Mouse (Mus musculus): ENCODE results near the gene Spata13. TPM values are rescaled to one million over a fixed set of nuclear protein-coding genes. Genes with fewer than 3 reads are reported as not detected.
A peak's percentile ranks its signal among the peaks of the same experiment; 100 is the strongest.

The Spata13 gene
- polyA plus RNA-seq, 1 experiment from 2014 or later, result 19.9 TPM

DNA sequence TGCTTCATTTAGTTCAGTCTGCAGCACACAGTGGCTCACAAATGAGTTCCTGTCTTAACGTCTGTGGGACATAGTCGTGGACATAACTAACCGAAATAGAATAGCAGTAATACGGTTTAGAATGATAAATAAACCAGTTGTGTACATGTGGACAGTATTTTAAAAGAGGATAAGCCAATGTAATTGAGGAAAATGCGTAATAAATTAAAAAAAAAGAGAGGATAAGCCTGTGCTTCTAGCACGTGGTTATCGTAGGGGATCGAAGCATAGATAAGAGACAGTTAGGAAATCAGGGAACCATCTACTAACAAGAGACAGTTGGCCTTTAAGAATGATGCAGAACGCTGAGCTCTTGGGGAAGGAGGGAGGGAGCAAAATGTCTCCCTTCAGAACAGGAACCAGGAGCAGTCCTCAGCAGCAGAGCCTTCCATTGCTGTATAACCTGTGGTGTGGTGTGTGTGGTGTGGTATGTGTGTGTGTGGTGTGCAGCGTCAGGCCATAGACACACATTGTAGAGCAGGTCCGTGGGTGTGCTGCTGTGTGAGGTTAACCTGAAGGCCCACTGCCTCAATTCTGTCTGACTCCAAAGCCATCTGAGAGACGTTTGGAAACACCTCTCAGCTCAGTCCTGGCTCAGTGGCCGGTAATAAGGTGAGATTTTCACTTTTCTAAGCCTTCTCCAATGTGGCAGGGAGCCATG is 102.2 kb downstream of the Spata13 start:
- 53% methylated on average over 13 of the region's 13 CpGs for WGBS
- Histone ChIP-seq H3K9ac (ENCODE audit: low read depth, low read length) (peak overlapping the region; percentile 39), H3K4me2 (ENCODE audit: low read depth, low read length) (peak overlapping the region; percentile 31; the same call in 1 of the 2 replicates), H3K4me1 (ENCODE audit: control insufficient read depth, insufficient read depth, low read length) (peaks cover 52% of the 10 kb centered on the region), H3K36me3 (ENCODE audit: control insufficient read depth, insufficient read depth, low read length) (no peaks in the 10 kb centered on the region), H3K27me3 (replicated peaks; ENCODE audit: control insufficient read depth, insufficient read depth, low read length) (no peaks in the 10 kb centered on the region), H3K9me3 (ENCODE audit: control insufficient read depth, low read length) (no peaks in the 10 kb centered on the region), H3K4me3 (ENCODE audit: low read length) (no peak overlapping the region), H3K27ac (ENCODE audit: low read length) (peak overlapping the region; percentile 58)
- no peak for ATAC-seq

DNA sequence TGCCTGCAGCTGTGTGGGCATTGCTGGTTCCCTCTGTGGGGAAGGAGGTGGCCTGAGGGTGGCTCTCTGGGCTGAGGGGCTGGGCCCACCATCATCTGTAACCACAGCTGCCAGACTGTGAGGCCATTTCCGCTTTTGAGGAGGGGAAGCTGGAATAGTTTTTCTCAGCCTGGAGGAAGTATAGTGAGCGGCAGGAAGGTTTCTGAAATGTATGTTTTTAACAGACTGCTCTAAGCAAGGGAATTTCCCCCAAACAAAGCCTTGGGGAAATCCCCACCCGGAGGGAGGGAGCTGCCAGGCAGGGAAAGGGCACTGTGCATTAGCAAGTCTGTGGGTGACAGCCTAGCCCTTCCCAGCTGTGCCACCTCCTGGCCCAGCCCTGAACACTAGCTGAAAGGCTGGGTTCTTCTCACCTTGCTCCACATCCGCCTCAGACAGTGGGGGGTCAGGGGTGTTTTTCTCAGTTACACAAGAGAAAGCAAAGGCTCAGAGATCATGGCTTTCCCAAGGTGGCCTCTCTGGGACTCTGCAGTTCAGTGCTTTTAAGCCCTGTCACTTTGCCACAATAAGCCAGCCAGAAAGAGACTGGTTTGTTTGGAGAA is 102.9 kb downstream of the Spata13 start:
- Histone ChIP-seq H3K4me1 (ENCODE audit: control insufficient read depth, insufficient read depth, low read length) (peaks cover 56% of the 10 kb centered on the region), H3K4me3 (ENCODE audit: low read length) (no peak overlapping the region)
- ATAC-seq, result peak; percentile 41

DNA sequence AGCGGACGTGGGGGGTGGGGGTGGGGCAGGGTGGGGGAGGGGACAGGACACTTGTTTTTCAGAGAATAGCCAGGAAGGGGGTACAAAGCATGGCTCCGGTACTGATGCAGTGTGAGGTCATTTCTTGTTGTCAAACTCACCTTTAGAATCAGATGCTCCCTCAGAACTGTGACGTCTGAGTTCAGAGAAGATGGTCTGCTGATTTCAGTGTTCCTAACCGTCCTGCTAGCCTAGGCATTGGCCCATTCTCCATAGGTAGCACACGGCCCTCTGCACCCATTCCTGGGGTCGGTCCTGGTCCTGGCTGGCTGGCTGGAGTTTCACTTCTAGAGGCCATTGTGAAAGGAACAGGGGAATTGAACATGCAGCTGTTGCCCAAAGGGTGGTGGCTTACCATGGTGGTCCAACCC is 103.4 kb downstream of the Spata13 start:
- ATAC-seq, result no peak
- H3K4me2 ChIP-seq (ENCODE audit: low read depth, low read length), result 0 out of 2 replicates have a peak overlapping the region, but pooled peaks have one; percentile 24

More for the DNA sequence above, 102.9 kb downstream of the Spata13 start:
- no peaks in the 10 kb centered on the region for H3K27me3 ChIP-seq (replicated peaks; ENCODE audit: control insufficient read depth, insufficient read depth, low read length)
- 17% methylated on average over 4 of the region's 4 CpGs for WGBS
- H3K9ac ChIP-seq (ENCODE audit: low read depth, low read length), result peak overlapping the region; percentile 39
- no peaks in the 10 kb centered on the region for H3K36me3 ChIP-seq (ENCODE audit: control insufficient read depth, insufficient read depth, low read length)
- H3K9me3 ChIP-seq (ENCODE audit: control insufficient read depth, low read length), result no peaks in the 10 kb centered on the region
- H3K4me2 ChIP-seq (ENCODE audit: low read depth, low read length), result peak overlapping the region; percentile 31; the same call in 1 of the 2 replicates
- peak overlapping the region; percentile 58 for H3K27ac ChIP-seq (ENCODE audit: low read length)

DNA sequence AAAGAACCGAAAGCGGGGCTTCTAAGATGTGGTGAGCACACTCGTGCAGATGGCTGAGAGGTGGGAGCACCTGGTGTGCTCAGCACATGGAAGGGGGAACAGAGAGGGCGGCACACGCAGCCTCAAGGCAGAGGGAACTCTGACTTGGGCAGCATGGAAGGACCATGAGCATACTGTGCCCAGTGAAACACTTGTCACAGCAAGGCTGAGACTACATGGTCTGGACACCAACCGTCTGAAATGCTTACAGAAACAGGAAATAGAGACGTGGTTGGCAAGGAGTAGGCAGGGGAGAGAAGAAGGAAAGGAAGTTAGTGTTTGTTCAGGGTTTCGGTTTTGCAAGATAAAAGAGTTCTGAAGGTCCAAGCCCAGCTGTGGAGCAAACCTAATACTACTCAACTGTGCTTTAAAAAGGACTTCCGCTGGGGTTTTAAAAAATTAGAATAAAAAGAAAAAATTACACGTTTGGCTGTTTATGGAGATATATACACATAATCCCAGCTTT is 104.7 kb downstream of the Spata13 start:
- Histone ChIP-seq H3K9me3 (ENCODE audit: control insufficient read depth, low read length) (no peaks in the 10 kb centered on the region), H3K4me2 (ENCODE audit: low read depth, low read length) (0 out of 2 replicates have a peak overlapping the region, but pooled peaks have one; percentile 16), H3K27ac (ENCODE audit: low read length) (peak overlapping the region; percentile 80), H3K4me3 (ENCODE audit: low read length) (no peak overlapping the region), H3K36me3 (ENCODE audit: control insufficient read depth, insufficient read depth, low read length) (no peaks in the 10 kb centered on the region), H3K9ac (ENCODE audit: low read depth, low read length) (no peak overlapping the region; the same call in 1 of the 2 replicates), H3K27me3 (replicated peaks; ENCODE audit: control insufficient read depth, insufficient read depth, low read length) (no peaks in the 10 kb centered on the region), H3K4me1 (ENCODE audit: control insufficient read depth, insufficient read depth, low read length) (peaks cover 44% of the 10 kb centered on the region)
- no peak for ATAC-seq
- WGBS, result 60% methylated on average over 10 of the region's 10 CpGs

More for the DNA sequence above, 103.4 kb downstream of the Spata13 start:
- Histone ChIP-seq H3K36me3 (ENCODE audit: control insufficient read depth, insufficient read depth, low read length) (no peaks in the 10 kb centered on the region), H3K4me3 (ENCODE audit: low read length) (no peak overlapping the region), H3K4me1 (ENCODE audit: control insufficient read depth, insufficient read depth, low read length) (peaks cover 53% of the 10 kb centered on the region), H3K27ac (ENCODE audit: low read length) (peak overlapping the region; percentile 58), H3K9ac (ENCODE audit: low read depth, low read length) (no peak overlapping the region), H3K27me3 (replicated peaks; ENCODE audit: control insufficient read depth, insufficient read depth, low read length) (no peaks in the 10 kb centered on the region), H3K9me3 (ENCODE audit: control insufficient read depth, low read length) (no peaks in the 10 kb centered on the region)
- WGBS, result 40% methylated on average over 7 of the region's 7 CpGs

DNA sequence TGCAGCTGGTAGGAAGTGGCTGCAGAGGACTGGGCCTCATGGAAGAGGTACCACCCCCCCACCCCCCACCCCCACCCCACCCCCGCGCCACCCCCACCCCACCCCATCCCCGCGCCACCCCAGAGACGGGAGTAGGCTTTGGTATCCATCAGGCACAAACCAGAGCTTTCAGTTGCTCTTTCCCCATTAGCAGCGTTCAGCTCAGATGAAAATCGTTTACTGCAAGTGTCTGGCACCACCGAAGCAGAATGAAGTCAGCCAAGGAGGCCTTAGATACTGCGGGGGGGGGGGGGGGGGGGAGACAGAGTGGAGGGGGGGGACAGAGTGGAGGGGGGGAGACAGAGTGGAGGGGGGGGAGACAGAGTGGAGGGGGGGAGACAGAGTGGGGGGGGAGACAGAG is 105.4 kb downstream of the Spata13 start:
- Histone ChIP-seq H3K27ac (ENCODE audit: low read length) (no peak overlapping the region; the same call in 1 of the 2 replicates), H3K36me3 (ENCODE audit: control insufficient read depth, insufficient read depth, low read length) (no peaks in the 10 kb centered on the region), H3K9ac (ENCODE audit: low read depth, low read length) (no peak overlapping the region), H3K27me3 (replicated peaks; ENCODE audit: control insufficient read depth, insufficient read depth, low read length) (no peaks in the 10 kb centered on the region), H3K4me2 (ENCODE audit: low read depth, low read length) (no peak overlapping the region), H3K4me3 (ENCODE audit: low read length) (no peak overlapping the region), H3K4me1 (ENCODE audit: control insufficient read depth, insufficient read depth, low read length) (peaks cover 44% of the 10 kb centered on the region), H3K9me3 (ENCODE audit: control insufficient read depth, low read length) (no peaks in the 10 kb centered on the region)
- WGBS, result 32% methylated on average over 8 of the region's 9 CpGs
- ATAC-seq, result no peak

DNA sequence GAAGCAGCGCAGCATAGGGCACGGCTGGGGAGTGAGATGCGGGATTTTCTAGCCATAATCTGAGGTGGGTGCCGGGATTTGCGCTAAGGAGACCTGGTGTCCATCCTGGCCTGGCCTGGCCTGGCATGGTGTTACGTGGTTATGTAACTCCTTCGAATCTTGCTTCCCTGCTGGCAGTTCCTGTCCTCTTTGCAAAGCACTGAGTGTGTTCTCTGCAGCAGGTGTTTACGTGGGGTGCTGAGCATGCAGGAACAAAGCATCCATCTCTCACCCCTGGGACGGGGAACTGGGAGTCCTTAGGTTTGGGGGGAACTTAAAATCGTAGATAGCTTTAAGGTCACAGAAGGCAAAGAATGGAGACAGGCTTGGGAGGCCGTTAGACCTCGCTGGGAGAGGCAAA is 105.8 kb downstream of the Spata13 start:
- no peaks in the 10 kb centered on the region for H3K36me3 ChIP-seq (ENCODE audit: control insufficient read depth, insufficient read depth, low read length)
- 66% methylated on average over 12 of the region's 12 CpGs for WGBS
- peak overlapping the region; percentile 17; the same call in 1 of the 2 replicates for H3K27ac ChIP-seq (ENCODE audit: low read length)
- H3K9ac ChIP-seq (ENCODE audit: low read depth, low read length), result no peak overlapping the region
- no peak for ATAC-seq
- H3K9me3 ChIP-seq (ENCODE audit: control insufficient read depth, low read length), result no peaks in the 10 kb centered on the region
- no peak overlapping the region for H3K4me3 ChIP-seq (ENCODE audit: low read length)
- peaks cover 44% of the 10 kb centered on the region for H3K4me1 ChIP-seq (ENCODE audit: control insufficient read depth, insufficient read depth, low read length)
- H3K4me2 ChIP-seq (ENCODE audit: low read depth, low read length), result no peak overlapping the region
- H3K27me3 ChIP-seq (replicated peaks; ENCODE audit: control insufficient read depth, insufficient read depth, low read length), result no peaks in the 10 kb centered on the region

- no peak overlapping the region for H3K4me3 ChIP-seq (ENCODE audit: low read length)
- no peaks in the 10 kb centered on the region for H3K36me3 ChIP-seq (ENCODE audit: control insufficient read depth, insufficient read depth, low read length)
- H3K4me2 ChIP-seq (ENCODE audit: low read depth, low read length), result no peak overlapping the region
- H3K9ac ChIP-seq (ENCODE audit: low read depth, low read length), result no peak overlapping the region
- peak overlapping the region; percentile 31; the same call in 1 of the 2 replicates for H3K27ac ChIP-seq (ENCODE audit: low read length)
- ATAC-seq, result no peak
- no peaks in the 10 kb centered on the region for H3K27me3 ChIP-seq (replicated peaks; ENCODE audit: control insufficient read depth, insufficient read depth, low read length)
- peaks cover 46% of the 10 kb centered on the region for H3K4me1 ChIP-seq (ENCODE audit: control insufficient read depth, insufficient read depth, low read length)
- 69% methylated on average over 5 of the region's 5 CpGs for WGBS
- no peaks in the 10 kb centered on the region for H3K9me3 ChIP-seq (ENCODE audit: control insufficient read depth, low read length)
These were observed 106.7 kb downstream of the Spata13 start for GRCm38 (mm10) chr14:60740507-60740906.

GRCm38 (mm10) chr14:60741033-60741432 is 107.2 kb downstream of the Spata13 start:
- Histone ChIP-seq H3K27me3 (replicated peaks; ENCODE audit: control insufficient read depth, insufficient read depth, low read length) (no peaks in the 10 kb centered on the region), H3K4me3 (ENCODE audit: low read length) (no peak overlapping the region), H3K9ac (ENCODE audit: low read depth, low read length) (no peak overlapping the region), H3K4me1 (ENCODE audit: control insufficient read depth, insufficient read depth, low read length) (peaks cover 46% of the 10 kb centered on the region), H3K27ac (ENCODE audit: low read length) (peak overlapping the region; percentile 40; the same call in 1 of the 2 replicates), H3K9me3 (ENCODE audit: control insufficient read depth, low read length) (no peaks in the 10 kb centered on the region), H3K36me3 (ENCODE audit: control insufficient read depth, insufficient read depth, low read length) (peaks cover 3% of the 10 kb centered on the region; the same call in 1 of the 2 replicates), H3K4me2 (ENCODE audit: low read depth, low read length) (no peak overlapping the region)
- no peak for ATAC-seq
- 56% methylated on average over 8 of the region's 8 CpGs for WGBS

GRCm38 (mm10) chr14:60741490-60741981 is 107.7 kb downstream of the Spata13 start:
- Histone ChIP-seq H3K4me3 (ENCODE audit: low read length) (no peak overlapping the region), H3K9ac (ENCODE audit: low read depth, low read length) (no peak overlapping the region), H3K27ac (ENCODE audit: low read length) (peak overlapping the region; percentile 43), H3K4me2 (ENCODE audit: low read depth, low read length) (no peak overlapping the region), H3K27me3 (replicated peaks; ENCODE audit: control insufficient read depth, insufficient read depth, low read length) (no peaks in the 10 kb centered on the region), H3K36me3 (ENCODE audit: control insufficient read depth, insufficient read depth, low read length) (peaks cover 3% of the 10 kb centered on the region; the same call in 1 of the 2 replicates), H3K4me1 (ENCODE audit: control insufficient read depth, insufficient read depth, low read length) (peaks cover 41% of the 10 kb centered on the region), H3K9me3 (ENCODE audit: control insufficient read depth, low read length) (no peaks in the 10 kb centered on the region)
- ATAC-seq, result 0 out of 2 replicates have a peak, but pooled peaks have one; percentile 16
- 51% methylated on average over 6 of the region's 6 CpGs for WGBS

Measured in intestine, embryonic 16.5 days (tissue).